Mouse (Mus musculus) neural tube, embryonic 12.5 days (tissue): ENCODE measurements around the gene Ccdc182. TPM values are rescaled to one million over a fixed set of nuclear protein-coding genes. Genes with fewer than 3 reads are reported as not detected.

Experiments
- ATAC-seq: fragments of 200-750 bp; cut with Nextera tagmentation; 2 replicates; pipeline ENCODE4 v1.8.0; 2017; ENCODE audit warnings: low read depth, mild to moderate bottlenecking, moderate TSS enrichment, moderate library complexity; ENCODE audit not compliant: low FRiP score
- H3K27ac ChIP-seq: fragments of 300-500 bp; sonication (generic); 2 replicates; pipeline ENCODE4 v1.5.1; 2016
- H3K27me3 ChIP-seq: fragments of 300-500 bp; sonication (generic); replicated peaks from 2 replicates; pipeline ENCODE4 v1.6.1; 2016; ENCODE audit warnings: mild to moderate bottlenecking
- H3K36me3 ChIP-seq: fragments of 300-500 bp; sonication (generic); 2 replicates; pipeline ENCODE4 v1.6.1; 2016; ENCODE audit warnings: mild to moderate bottlenecking
- H3K4me1 ChIP-seq: fragments of 300-500 bp; sonication (generic); 2 replicates; pipeline ENCODE4 v1.6.1; 2016
- H3K4me2 ChIP-seq: fragments of 300-500 bp; sonication (generic); replicated peaks from 2 replicates; pipeline ENCODE4 v1.6.1; 2016; ENCODE audit warnings: mild to moderate bottlenecking
- H3K4me3 ChIP-seq: fragments of 300-500 bp; sonication (generic); 2 replicates; pipeline ENCODE4 v1.5.1; 2016
- H3K9ac ChIP-seq: fragments of 300-500 bp; sonication (generic); 2 replicates; pipeline ENCODE4 v1.6.1; 2016; ENCODE audit warnings: mild to moderate bottlenecking
- H3K9me3 ChIP-seq: fragments of 300-500 bp; sonication (generic); 2 replicates; pipeline ENCODE4 v1.6.1; 2016; ENCODE audit warnings: mild to moderate bottlenecking
- WGBS: fragments of 180-500 bp; shearing (Covaris S2); methylation state at CpG from one replicate; pipeline ENCODE4 v1.1.7; 2016; 5-methylcytosine and 5-hydroxymethylcytosine counted together
- polyA plus RNA-seq: library from polyadenylated mRNA; unstranded; fragments of >200 nt; fragmentation: Nextera tagmentation; extraction: Ambion mirVana; gene quantifications from 2 replicates; pipeline ENCODE4 v1.2.1, GENCODE M21; 2016

Ccdc182 gene
- polyA plus RNA-seq, 1 experiment from 2014 or later: 14.5 TPM

- Histone ChIP-seq H3K9me3 (no peaks in the 10 kb centered on the region), H3K9ac (no peak overlapping the region), H3K27ac (no peak overlapping the region), H3K4me1 (peaks cover 18% of the 10 kb centered on the region), H3K36me3 (no peaks in the 10 kb centered on the region), H3K27me3 (no peaks in the 10 kb centered on the region), H3K4me3 (no peak overlapping the region), H3K4me2 (no peak overlapping the region)
- ATAC-seq: no peak
- 62% methylated on average over 8 of the region's 8 CpGs for WGBS
Measured at GRCm38 (mm10) chr11:88286019-88286418, 7.8 kb upstream of the Ccdc182 start.

- peak overlapping the region; percentile 23; the same call in 1 of the 2 replicates for H3K27ac ChIP-seq
- H3K27me3 ChIP-seq: no peaks in the 10 kb centered on the region
- H3K4me3 ChIP-seq: no peak overlapping the region
- H3K36me3 ChIP-seq: no peaks in the 10 kb centered on the region
- 34% methylated on average over 11 of the region's 11 CpGs for WGBS
- ATAC-seq: peak; percentile 44; the same call in 1 of the 2 replicates
- H3K9ac ChIP-seq: peak overlapping the region; percentile 30; the same call in 1 of the 2 replicates
- H3K4me1 ChIP-seq: peaks cover 28% of the 10 kb centered on the region
- H3K4me2 ChIP-seq: 0 out of 2 replicates have a peak overlapping the region, but pooled peaks have one; percentile 4
- no peaks in the 10 kb centered on the region for H3K9me3 ChIP-seq
Measured at GRCm38 (mm10) chr11:88288400-88288799, 5.5 kb upstream of the Ccdc182 start.

- Histone ChIP-seq H3K4me2 (0 out of 2 replicates have a peak overlapping the region, but pooled peaks have one; percentile 4), H3K9ac (peak overlapping the region; percentile 30; the same call in 1 of the 2 replicates), H3K36me3 (no peaks in the 10 kb centered on the region), H3K9me3 (no peaks in the 10 kb centered on the region), H3K4me3 (no peak overlapping the region), H3K27ac (peak overlapping the region; percentile 23; the same call in 1 of the 2 replicates), H3K27me3 (no peaks in the 10 kb centered on the region), H3K4me1 (peaks cover 32% of the 10 kb centered on the region)
- WGBS: 40% methylated on average over 12 of the region's 12 CpGs
- ATAC-seq: peak; percentile 10; the same call in 1 of the 2 replicates
Measured at GRCm38 (mm10) chr11:88288805-88289340, 5.0 kb upstream of the Ccdc182 start.

- no peaks in the 10 kb centered on the region for H3K27me3 ChIP-seq
- no peak for ATAC-seq
- no peak overlapping the region for H3K4me3 ChIP-seq
- no peaks in the 10 kb centered on the region for H3K9me3 ChIP-seq
- H3K4me2 ChIP-seq: no peak overlapping the region
- WGBS: 74% methylated on average over 4 of the region's 4 CpGs
- H3K4me1 ChIP-seq: peaks cover 48% of the 10 kb centered on the region
- no peaks in the 10 kb centered on the region for H3K36me3 ChIP-seq
- H3K27ac ChIP-seq: no peak overlapping the region
- H3K9ac ChIP-seq: no peak overlapping the region
Measured at GRCm38 (mm10) chr11:88291245-88291644, 2.6 kb upstream of the Ccdc182 start.

GRCm38 (mm10) chr11:88291688-88292087 is 2.2 kb upstream of the Ccdc182 start:
- WGBS: 36% methylated on average over 4 of the region's 4 CpGs
- Histone ChIP-seq H3K4me2 (no peak overlapping the region), H3K27me3 (no peaks in the 10 kb centered on the region), H3K36me3 (no peaks in the 10 kb centered on the region), H3K4me3 (no peak overlapping the region), H3K9me3 (no peaks in the 10 kb centered on the region), H3K9ac (no peak overlapping the region), H3K4me1 (peaks cover 50% of the 10 kb centered on the region), H3K27ac (no peak overlapping the region)
- ATAC-seq: no peak

GRCm38 (mm10) chr11:88294394-88294710 is 494 bp downstream of the Ccdc182 start:
- no peak for ATAC-seq
- H3K9me3 ChIP-seq: no peaks in the 10 kb centered on the region
- H3K36me3 ChIP-seq: no peaks in the 10 kb centered on the region
- WGBS: 20% methylated on average over 17 of the region's 17 CpGs
- H3K4me3 ChIP-seq: peak overlapping the region; percentile 36
- peak overlapping the region; percentile 67 for H3K27ac ChIP-seq
- peak overlapping the region; percentile 58 for H3K4me2 ChIP-seq
- H3K9ac ChIP-seq: peak overlapping the region; percentile 53
- peaks cover 53% of the 10 kb centered on the region for H3K4me1 ChIP-seq
- H3K27me3 ChIP-seq: no peaks in the 10 kb centered on the region

GRCm38 (mm10) chr11:88295298-88295697 is 1.4 kb downstream of the Ccdc182 start:
- H3K4me1 ChIP-seq: peaks cover 53% of the 10 kb centered on the region
- no peak for ATAC-seq
- no peak overlapping the region; the same call in 1 of the 2 replicates for H3K9ac ChIP-seq
- H3K4me3 ChIP-seq: no peak overlapping the region
- no peaks in the 10 kb centered on the region for H3K27me3 ChIP-seq
- no peaks in the 10 kb centered on the region for H3K36me3 ChIP-seq
- peak overlapping the region; percentile 58 for H3K4me2 ChIP-seq
- H3K9me3 ChIP-seq: no peaks in the 10 kb centered on the region
- H3K27ac ChIP-seq: peak overlapping the region; percentile 23; the same call in 1 of the 2 replicates
- WGBS: 24% methylated on average over 5 of the region's 5 CpGs

- Histone ChIP-seq H3K4me3 (no peak overlapping the region), H3K36me3 (no peaks in the 10 kb centered on the region), H3K9me3 (no peaks in the 10 kb centered on the region), H3K9ac (no peak overlapping the region), H3K4me1 (peaks cover 54% of the 10 kb centered on the region), H3K27me3 (no peaks in the 10 kb centered on the region), H3K4me2 (no peak overlapping the region), H3K27ac (no peak overlapping the region; the same call in 1 of the 2 replicates)
- ATAC-seq: 0 out of 2 replicates have a peak, but pooled peaks have one; percentile 18
- 30% methylated on average over 4 of the region's 4 CpGs for WGBS
Measured at GRCm38 (mm10) chr11:88297526-88297925, 3.7 kb downstream of the Ccdc182 start.

GRCm38 (mm10) chr11:88299345-88299744 is 5.5 kb downstream of the Ccdc182 start:
- no peak for ATAC-seq
- no peak overlapping the region for H3K9ac ChIP-seq
- no peak overlapping the region for H3K4me3 ChIP-seq
- WGBS: 51% methylated on average over 4 of the region's 4 CpGs
- no peaks in the 10 kb centered on the region for H3K27me3 ChIP-seq
- no peak overlapping the region for H3K4me2 ChIP-seq
- H3K9me3 ChIP-seq: no peaks in the 10 kb centered on the region
- H3K4me1 ChIP-seq: peaks cover 48% of the 10 kb centered on the region
- H3K27ac ChIP-seq: no peak overlapping the region; the same call in 1 of the 2 replicates
- H3K36me3 ChIP-seq: no peaks in the 10 kb centered on the region

GRCm38 (mm10) chr11:88301619-88302018 is 7.8 kb downstream of the Ccdc182 start:
- ATAC-seq: no peak
- Histone ChIP-seq H3K4me3 (no peak overlapping the region), H3K36me3 (no peaks in the 10 kb centered on the region), H3K27me3 (no peaks in the 10 kb centered on the region), H3K27ac (no peak overlapping the region), H3K4me1 (peaks cover 30% of the 10 kb centered on the region), H3K9ac (no peak overlapping the region), H3K9me3 (no peaks in the 10 kb centered on the region), H3K4me2 (no peak overlapping the region)
- WGBS: 53% methylated on average over 6 of the region's 6 CpGs

- no peak for ATAC-seq
- H3K36me3 ChIP-seq: no peaks in the 10 kb centered on the region
- no peaks in the 10 kb centered on the region for H3K27me3 ChIP-seq
- no peak overlapping the region for H3K4me3 ChIP-seq
- H3K9ac ChIP-seq: no peak overlapping the region
- WGBS: 90% methylated on average over 6 of the region's 6 CpGs
- H3K27ac ChIP-seq: no peak overlapping the region
- peaks cover 45% of the 10 kb centered on the region for H3K4me1 ChIP-seq
- no peak overlapping the region for H3K4me2 ChIP-seq
- H3K9me3 ChIP-seq: no peaks in the 10 kb centered on the region
Measured at GRCm38 (mm10) chr11:88305759-88306158, 11.9 kb downstream of the Ccdc182 start.

- 83% methylated on average over 14 of the region's 14 CpGs for WGBS
- no peaks in the 10 kb centered on the region for H3K27me3 ChIP-seq
- 0 out of 2 replicates have a peak overlapping the region, but pooled peaks have one; percentile 29 for H3K27ac ChIP-seq
- ATAC-seq: no peak
- no peaks in the 10 kb centered on the region for H3K9me3 ChIP-seq
- H3K4me3 ChIP-seq: no peak overlapping the region
- no peak overlapping the region for H3K4me2 ChIP-seq
- H3K9ac ChIP-seq: no peak overlapping the region
- H3K36me3 ChIP-seq: no peaks in the 10 kb centered on the region
- H3K4me1 ChIP-seq: peaks cover 52% of the 10 kb centered on the region
Measured at GRCm38 (mm10) chr11:88307616-88308543, 14.0 kb downstream of the Ccdc182 start.
